Mouse (Mus musculus) testis, adult 2 months (tissue): ENCODE measurements around the gene Hebp1.

Source experiments
- CTCF ChIP-seq: fragments of 200-500 bp; IDR thresholded peaks from 2 replicates; pipeline ENCODE4 v1.5.1; 2012; ENCODE audit warnings: low read depth, mild to moderate bottlenecking, inconsistent platforms, low read length, moderate library complexity; ENCODE audit not compliant: control insufficient read depth, insufficient read depth, insufficient replicate concordance
- POLR2A ChIP-seq: fragments of 200-500 bp; IDR thresholded peaks from 2 replicates; pipeline ENCODE4 v1.6.1; 2012; ENCODE audit warnings: low read depth, mild to moderate bottlenecking, inconsistent platforms, low read length, moderate library complexity; ENCODE audit not compliant: control insufficient read depth

GRCm38 (mm10) chr6:135150311-135150710, 47.5 kb downstream of the Hebp1 start:
- TF ChIP-seq CTCF (peak; percentile 55; the same call in 1 of the 2 replicates), POLR2A (no peak)
